Mouse (Mus musculus) embryonic facial prominence, embryonic 11.5 days (tissue): ENCODE measurements around the gene Klk5. TPM values are rescaled to one million over a fixed set of nuclear protein-coding genes. Genes with fewer than 3 reads are reported as not detected.

Experiments used
- polyA plus RNA-seq: library from polyadenylated mRNA; unstranded; fragments of >200 nt; fragmentation: Nextera tagmentation; extraction: Ambion mirVana; gene quantifications from 2 replicates; pipeline ENCODE4 v1.2.1, GENCODE M21; 2014

Klk5 gene
- polyA plus RNA-seq, 1 experiment from 2014 or later, result not detected

Other genes with a start within 250 kb of the Klk5 start
- 0.14 and 0.67 TPM in 2 replicates for gene Zfp819, start 234.8 kb upstream of the Klk5 start, polyA plus RNA-seq
- gene Ceacam18, start 207.3 kb upstream of the Klk5 start, polyA plus RNA-seq, result not detected in 2 replicates
- 0.32 TPM in 1 of 2 replicates, not detected in the other for gene Siglece, start 181.8 kb upstream of the Klk5 start, polyA plus RNA-seq
- 8.1 and 9.1 TPM in 2 replicates for gene Ctu1, start 170.0 kb upstream of the Klk5 start, polyA plus RNA-seq
- not detected in 2 replicates for gene Klk14, start 151.6 kb upstream of the Klk5 start, polyA plus RNA-seq
- 0.49 TPM in 2 replicates for gene Klk13, start 129.4 kb upstream of the Klk5 start, polyA plus RNA-seq
- gene Klk12, start 73.1 kb upstream of the Klk5 start, polyA plus RNA-seq, result not detected in 2 replicates
- gene Klk11, start 67.4 kb upstream of the Klk5 start, polyA plus RNA-seq, result not detected in 2 replicates
- 0.15 and 0.40 TPM in 2 replicates for gene Klk10, start 60.9 kb upstream of the Klk5 start, polyA plus RNA-seq
- gene Klk9, start 50.1 kb upstream of the Klk5 start, polyA plus RNA-seq, result not detected in 2 replicates
- gene Klk8, start 44.4 kb upstream of the Klk5 start, polyA plus RNA-seq, result 14.4 and 19.0 TPM in 2 replicates
- not detected in 2 replicates for gene Klk7, start 30.7 kb upstream of the Klk5 start, polyA plus RNA-seq
- gene Klk6, start 17.5 kb upstream of the Klk5 start, polyA plus RNA-seq, result 0.29 TPM in 1 of 2 replicates, not detected in the other
- 0.28 TPM in 1 of 2 replicates, not detected in the other for gene Klk4, start 39.2 kb downstream of the Klk5 start, polyA plus RNA-seq
- not detected in 2 replicates for gene Klk15, start 91.8 kb downstream of the Klk5 start, polyA plus RNA-seq
- not detected in 2 replicates for gene Klk1b8, start 108.7 kb downstream of the Klk5 start, polyA plus RNA-seq
- gene Klk1b1, start 124.8 kb downstream of the Klk5 start, polyA plus RNA-seq, result not detected in 2 replicates
- not detected in 2 replicates for gene Klk1b9, start 134.1 kb downstream of the Klk5 start, polyA plus RNA-seq
- gene Klk1b11, start 153.9 kb downstream of the Klk5 start, polyA plus RNA-seq, result not detected in 2 replicates
- gene Klk1b26, start 170.2 kb downstream of the Klk5 start, polyA plus RNA-seq, result 0.15 TPM in 1 of 2 replicates, not detected in the other
- gene Klk1b27, start 210.3 kb downstream of the Klk5 start, polyA plus RNA-seq, result not detected in 2 replicates